Mouse (Mus musculus) lung, postnatal 0 days (tissue): ENCODE results near the gene Asb11. TPM values are rescaled to one million over a fixed set of nuclear protein-coding genes. Genes with fewer than 3 reads are reported as not detected.
A peak's percentile ranks its signal among the peaks of the same experiment; 100 is the strongest.

ENCODE experiments used
- ATAC-seq: fragments of 200-750 bp; cut with Nextera tagmentation; 2 replicates; pipeline ENCODE4 v1.8.0; 2017; ENCODE audit warnings: moderate library complexity
- DNase-seq: peaks from one replicate; pipeline ENCODE4 v3.0.0-alpha.2; 2016; ENCODE audit warnings: low spot score
- H3K27ac ChIP-seq: fragments of 300-500 bp; sonication (generic); 2 replicates; pipeline ENCODE4 v1.5.1; 2014; ENCODE audit warnings: antibody characterized with exemption, mild to moderate bottlenecking, low read length, mixed read lengths
- H3K27me3 ChIP-seq: fragments of 300-500 bp; sonication (generic); replicated peaks from 2 replicates; pipeline ENCODE4 v1.6.1; 2014; ENCODE audit warnings: low read length, mixed read lengths; ENCODE audit not compliant: insufficient read depth
- H3K36me3 ChIP-seq: fragments of 300-500 bp; sonication (generic); 2 replicates; pipeline ENCODE4 v1.6.1; 2014; ENCODE audit warnings: low read length, mixed read lengths; ENCODE audit not compliant: insufficient read depth
- H3K4me1 ChIP-seq: fragments of 300-500 bp; sonication (generic); 2 replicates; pipeline ENCODE4 v1.6.1; 2014; ENCODE audit warnings: antibody characterized with exemption, low read depth, low read length, mixed read lengths; ENCODE audit not compliant: insufficient read depth
- H3K4me2 ChIP-seq: fragments of 300-500 bp; sonication (generic); replicated peaks from 2 replicates; pipeline ENCODE4 v1.6.1; 2014; ENCODE audit warnings: low read depth, mild to moderate bottlenecking, low read length, moderate library complexity, mixed read lengths
- H3K4me3 ChIP-seq: fragments of 300-500 bp; sonication (generic); 2 replicates; pipeline ENCODE4 v1.5.1; 2014; ENCODE audit warnings: low read depth, low read length
- H3K9ac ChIP-seq: fragments of 300-500 bp; sonication (generic); replicated peaks from 2 replicates; pipeline ENCODE4 v1.6.1; 2014; ENCODE audit warnings: low read depth, mild to moderate bottlenecking
- H3K9me3 ChIP-seq: fragments of 300-500 bp; sonication (generic); 2 replicates; pipeline ENCODE4 v1.6.1; 2016; ENCODE audit warnings: low read length, mixed read lengths
- CTCF ChIP-seq: IDR thresholded peaks from 2 replicates; pipeline ENCODE4 v1.5.1; 2016; ENCODE audit warnings: antibody characterized with exemption, mild to moderate bottlenecking
- EP300 ChIP-seq: IDR thresholded peaks from 2 replicates; pipeline ENCODE4 v1.6.1; 2016; ENCODE audit warnings: antibody characterized with exemption, mild to moderate bottlenecking, control low read depth
- WGBS: fragments of 180-500 bp; shearing (Covaris S2); extraction: QIAGEN DNeasy Blood & Tissue Kit; methylation state at CpG from one replicate; pipeline ENCODE4 v1.1.7; 2014; 5-methylcytosine and 5-hydroxymethylcytosine counted together
- polyA plus RNA-seq: library from polyadenylated mRNA; unstranded; fragments of >200 nt; fragmentation: Nextera tagmentation; extraction: Ambion mirVana; gene quantifications from 2 replicates; pipeline ENCODE4 v1.2.1, GENCODE M21; 2015

Gene Asb11
- polyA plus RNA-seq, 1 experiment from 2014 or later, result 1.3 TPM

DNA sequence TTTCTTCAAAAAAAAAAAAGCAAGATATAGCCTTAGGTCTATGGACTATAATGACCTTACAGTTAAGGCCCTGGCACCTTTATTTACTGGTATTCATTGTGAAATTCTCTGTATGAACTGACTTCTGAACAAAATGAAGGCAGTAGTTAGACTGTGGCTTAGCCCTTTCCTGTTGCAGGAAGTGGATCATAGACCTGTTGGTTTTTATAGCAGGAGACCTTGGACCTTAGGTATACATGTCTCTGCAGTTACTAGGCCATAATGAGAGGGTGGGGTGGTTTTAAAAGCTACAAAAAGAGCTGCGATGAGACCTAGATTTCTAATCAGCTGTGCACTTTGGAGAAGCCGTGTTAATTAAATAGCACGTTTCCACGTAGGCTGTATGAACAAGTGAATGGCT is 9.5 kb upstream of the Asb11 start:
- Histone ChIP-seq H3K4me3 (no peak overlapping the region), H3K4me2 (no peak overlapping the region), H3K36me3 (no peaks in the 10 kb centered on the region), H3K9me3 (no peaks in the 10 kb centered on the region), H3K27ac (no peak overlapping the region), H3K27me3 (no peaks in the 10 kb centered on the region), H3K9ac (no peak overlapping the region), H3K4me1 (no peaks in the 10 kb centered on the region)
- TF ChIP-seq EP300, result no peak
- no peak for TF ChIP-seq CTCF
- 86% methylated on average over 4 of the region's 4 CpGs for WGBS
- ATAC-seq, result no peak
- no peak for DNase-seq

DNA sequence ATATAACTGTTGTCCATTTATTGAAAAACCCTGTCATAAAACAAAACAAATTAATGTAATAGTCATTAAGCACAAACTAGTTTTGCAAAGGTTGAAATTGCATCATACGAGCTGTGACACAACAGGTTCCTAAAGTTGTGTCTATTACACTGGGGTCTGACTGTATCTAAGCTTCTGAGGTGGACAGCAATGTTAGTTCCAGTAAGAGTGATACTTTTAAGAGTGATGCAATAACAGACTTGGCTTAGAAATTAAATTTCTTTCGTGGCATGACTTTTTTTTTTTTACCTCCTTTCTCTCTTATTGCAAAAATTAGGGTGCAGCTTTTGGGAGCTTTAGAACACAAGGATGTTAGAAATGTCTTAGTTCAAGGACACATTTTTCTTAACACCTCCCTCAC is 8.6 kb upstream of the Asb11 start:
- no peak for TF ChIP-seq CTCF
- no peak for TF ChIP-seq EP300
- Histone ChIP-seq H3K9ac (no peak overlapping the region), H3K4me2 (no peak overlapping the region), H3K4me3 (no peak overlapping the region), H3K27me3 (no peaks in the 10 kb centered on the region), H3K36me3 (no peaks in the 10 kb centered on the region), H3K27ac (no peak overlapping the region), H3K9me3 (no peaks in the 10 kb centered on the region), H3K4me1 (no peaks in the 10 kb centered on the region)
- ATAC-seq (no peak), DNase-seq (no peak)
- 48% methylated on average over 2 of the region's 2 CpGs for WGBS

DNA sequence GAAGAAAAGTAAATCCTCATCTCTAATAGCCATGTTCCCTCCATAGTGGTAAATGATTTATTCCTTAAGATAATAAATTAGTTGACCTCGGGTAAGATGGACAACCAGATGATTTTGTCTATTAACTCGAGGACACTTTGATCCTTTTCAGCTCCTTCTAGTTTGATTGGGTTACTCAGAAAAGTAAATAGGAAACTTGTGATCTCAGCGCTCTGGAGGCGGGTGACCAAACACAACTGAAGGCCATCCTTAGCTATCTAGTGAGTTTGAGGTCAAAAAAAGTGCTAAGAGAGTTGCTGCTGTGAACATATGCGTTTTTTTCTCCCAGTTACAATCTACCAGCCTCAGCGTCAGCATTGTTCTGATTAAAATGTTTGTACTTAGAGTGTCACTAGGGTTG is 6.2 kb upstream of the Asb11 start:
- Histone ChIP-seq H3K36me3 (no peaks in the 10 kb centered on the region), H3K9me3 (no peaks in the 10 kb centered on the region), H3K27me3 (no peaks in the 10 kb centered on the region), H3K4me3 (no peak overlapping the region), H3K27ac (no peak overlapping the region), H3K4me1 (no peaks in the 10 kb centered on the region), H3K4me2 (no peak overlapping the region), H3K9ac (no peak overlapping the region)
- DNase-seq (no peak), ATAC-seq (no peak)
- no peak for TF ChIP-seq CTCF
- 70% methylated on average over 6 of the region's 6 CpGs for WGBS

DNA sequence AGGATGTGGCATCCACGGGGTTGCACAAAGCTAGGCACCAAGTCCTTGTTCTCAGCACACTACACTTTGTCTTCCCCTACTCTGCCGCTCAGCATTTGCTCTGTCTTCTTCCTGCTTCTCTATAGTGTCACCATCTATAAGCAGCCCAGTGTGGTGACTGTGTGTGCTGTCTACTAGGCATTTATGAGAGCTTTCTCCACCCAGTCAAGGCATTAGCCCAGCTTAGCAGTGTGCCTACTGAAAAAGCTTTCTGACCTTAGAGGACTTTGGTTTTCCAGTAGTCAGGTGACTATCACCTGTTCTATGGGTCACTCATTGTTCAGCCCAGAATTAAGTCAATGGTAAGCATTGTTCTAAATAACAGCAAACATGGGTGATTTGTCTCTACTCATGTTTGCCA is 5.7 kb upstream of the Asb11 start:
- Histone ChIP-seq H3K4me1 (no peaks in the 10 kb centered on the region), H3K27ac (no peak overlapping the region), H3K9ac (no peak overlapping the region), H3K4me3 (no peak overlapping the region), H3K36me3 (no peaks in the 10 kb centered on the region), H3K4me2 (no peak overlapping the region), H3K27me3 (no peaks in the 10 kb centered on the region), H3K9me3 (no peaks in the 10 kb centered on the region)
- WGBS, result 82% methylated on average over 2 of the region's 2 CpGs
- TF ChIP-seq EP300, result no peak
- TF ChIP-seq CTCF, result no peak
- DNase-seq, result no peak
- no peak for ATAC-seq

DNA sequence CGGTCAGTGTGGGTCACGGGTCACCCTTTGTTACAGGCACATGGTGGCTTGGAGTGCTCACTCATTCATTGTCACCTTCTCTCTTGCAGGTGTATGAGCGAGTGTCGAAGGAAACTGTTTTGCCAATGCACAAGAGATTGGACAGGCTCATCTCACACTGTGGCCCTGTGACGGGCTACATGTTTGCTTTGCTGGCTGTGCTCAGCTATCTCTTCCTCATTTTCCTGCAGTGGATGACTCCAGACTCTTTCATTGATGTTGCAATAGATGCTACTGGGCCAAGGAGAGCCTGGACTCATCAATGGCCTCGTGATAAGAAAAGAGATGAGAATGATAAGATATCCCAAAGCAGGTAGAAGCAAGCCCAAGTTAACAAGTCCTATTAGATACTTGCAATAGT is 5.3 kb upstream of the Asb11 start:
- TF ChIP-seq EP300 (no peak), CTCF (no peak)
- ATAC-seq, result no peak

DNA sequence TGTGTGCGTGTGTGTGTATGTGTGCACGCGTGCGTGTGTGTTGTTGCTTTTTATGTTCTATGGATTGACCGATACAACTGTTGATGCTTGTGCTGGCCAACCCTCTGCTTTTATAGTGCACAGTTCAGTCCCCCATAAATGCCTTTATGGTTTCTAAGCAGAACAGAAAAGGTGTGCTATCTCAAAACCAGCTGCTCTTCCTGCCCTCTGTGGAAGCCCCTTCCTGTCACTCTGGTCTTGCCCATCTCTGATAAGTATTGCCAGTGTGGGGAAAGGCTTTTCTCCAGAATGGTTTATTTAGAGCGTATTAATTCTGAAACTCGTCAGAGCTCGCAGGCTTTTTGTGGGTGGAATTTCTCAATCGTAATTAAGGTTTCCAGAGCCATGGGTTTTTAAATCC is 4.1 kb upstream of the Asb11 start:
- Histone ChIP-seq H3K4me2 (no peak overlapping the region), H3K27ac (no peak overlapping the region), H3K9ac (no peak overlapping the region), H3K4me3 (no peak overlapping the region), H3K36me3 (no peaks in the 10 kb centered on the region), H3K27me3 (no peaks in the 10 kb centered on the region), H3K4me1 (no peaks in the 10 kb centered on the region), H3K9me3 (no peaks in the 10 kb centered on the region)
- WGBS, result 91% methylated on average over 6 of the region's 9 CpGs
- DNase-seq (no peak), ATAC-seq (no peak)
- TF ChIP-seq CTCF, result no peak
- TF ChIP-seq EP300, result no peak

More for the DNA sequence above, 5.3 kb upstream of the Asb11 start:
- no peak overlapping the region for H3K27ac ChIP-seq
- no peaks in the 10 kb centered on the region for H3K36me3 ChIP-seq
- H3K9me3 ChIP-seq, result no peaks in the 10 kb centered on the region
- WGBS, result 79% methylated on average over 6 of the region's 6 CpGs
- no peaks in the 10 kb centered on the region for H3K27me3 ChIP-seq
- no peak overlapping the region for H3K4me3 ChIP-seq
- DNase-seq, result no peak
- H3K4me2 ChIP-seq, result no peak overlapping the region
- no peaks in the 10 kb centered on the region for H3K4me1 ChIP-seq
- H3K9ac ChIP-seq, result no peak overlapping the region

DNA sequence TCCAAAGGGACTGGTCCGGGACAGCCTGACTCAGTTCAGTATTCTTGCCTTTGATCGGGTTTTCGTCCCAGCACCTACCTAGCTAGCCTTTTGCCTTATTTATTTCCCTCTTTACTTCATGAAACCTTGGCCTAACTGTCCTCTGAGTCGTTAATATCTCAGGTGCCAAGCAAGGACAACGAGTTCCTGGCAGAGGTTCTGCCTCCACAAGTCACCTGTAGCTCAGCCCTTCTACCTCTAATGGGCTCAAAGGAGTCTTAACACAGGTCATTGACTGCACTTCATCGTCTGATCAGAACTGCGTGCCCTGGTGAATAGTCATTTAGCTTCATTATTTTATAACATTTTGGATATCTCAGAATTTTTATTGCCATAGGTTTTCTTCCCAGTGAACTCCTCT is 2.7 kb downstream of the Asb11 start:
- no peak overlapping the region for H3K9ac ChIP-seq
- no peak overlapping the region for H3K4me3 ChIP-seq
- no peaks in the 10 kb centered on the region for H3K36me3 ChIP-seq
- no peak overlapping the region for H3K4me2 ChIP-seq
- 67% methylated on average over 7 of the region's 7 CpGs for WGBS
- DNase-seq (no peak), ATAC-seq (no peak)
- no peaks in the 10 kb centered on the region for H3K4me1 ChIP-seq
- 0 out of 2 replicates have a peak overlapping the region, but pooled peaks have one; percentile 45 for H3K27ac ChIP-seq
- no peak for TF ChIP-seq CTCF
- no peak for TF ChIP-seq EP300
- no peaks in the 10 kb centered on the region for H3K27me3 ChIP-seq
- H3K9me3 ChIP-seq, result no peaks in the 10 kb centered on the region
